Mouse (Mus musculus) heart, adult 2 months (tissue): ENCODE results near the gene Rab5c. TPM values are rescaled to one million over a fixed set of nuclear protein-coding genes. Genes with fewer than 3 reads are reported as not detected.
A peak's percentile ranks its signal among the peaks of the same experiment; 100 is the strongest.

Source experiments
- DNase-seq, 2 experiments: peaks; one replicate each; pipeline ENCODE4 v3.0.0; 2021
- H3K27ac ChIP-seq: fragments of 200-600 bp; 2 replicates; pipeline ENCODE4 v1.8.1; 2022
- H3K27me3 ChIP-seq: fragments of 200-500 bp; 2 replicates; pipeline ENCODE4 v1.6.1; 2012; ENCODE audit warnings: mild to moderate bottlenecking, low read length, inconsistent platforms, mixed read lengths; ENCODE audit not compliant: control insufficient read depth, insufficient read depth
- H3K36me3 ChIP-seq: fragments of 200-500 bp; 2 replicates; pipeline ENCODE4 v1.6.1; 2012; ENCODE audit warnings: low read length, inconsistent platforms; ENCODE audit not compliant: control insufficient read depth, insufficient read depth
- H3K4me1 ChIP-seq: fragments of 200-500 bp; 2 replicates; pipeline ENCODE4 v1.6.1; 2011; ENCODE audit warnings: low read length; ENCODE audit not compliant: control insufficient read depth, insufficient read depth
- H3K4me3 ChIP-seq: fragments of 200-600 bp; 2 replicates; pipeline ENCODE4 v1.8.1; 2022
- H3K79me2 ChIP-seq: fragments of 200-500 bp; replicated peaks from 2 replicates; pipeline ENCODE4 v1.6.1; 2012; ENCODE audit warnings: mild to moderate bottlenecking, inconsistent platforms, low read length, moderate library complexity, mixed read lengths; ENCODE audit not compliant: control insufficient read depth, insufficient read depth
- H3K9ac ChIP-seq: fragments of 200-500 bp; 2 replicates; pipeline ENCODE4 v1.6.1; 2012; ENCODE audit warnings: low read depth, mild to moderate bottlenecking, control low read depth, inconsistent platforms, low read length, mixed read lengths
- CTCF ChIP-seq: fragments of 200-600 bp; IDR thresholded peaks from 2 replicates; pipeline ENCODE4 v1.8.1; 2022; ENCODE audit warnings: antibody characterized with exemption, mild to moderate bottlenecking, moderate library complexity
- EP300 ChIP-seq: fragments of 200-500 bp; IDR thresholded peaks from 2 replicates; pipeline ENCODE4 v1.6.1; 2011; ENCODE audit warnings: low read depth, low read length, control low read depth; ENCODE audit not compliant: insufficient read depth
- POLR2A ChIP-seq: fragments of 200-500 bp; IDR thresholded peaks from 2 replicates; pipeline ENCODE4 v1.6.1; 2011; ENCODE audit warnings: mild to moderate bottlenecking, low read depth, low read length, control low read depth; ENCODE audit not compliant: insufficient read depth
- WGBS: fragments of 180-500 bp; shearing (Covaris S2); methylation state at CpG from one replicate; pipeline ENCODE4 v1.1.7; 2018; 5-methylcytosine and 5-hydroxymethylcytosine counted together
- intact Hi-C: fragments of 180-260 bp; cut with DNase I; formaldehyde crosslinking; loops from one replicate; pipeline ENCODE4 v1.15.1; 2025
- polyA plus RNA-seq: library from polyadenylated mRNA; depleted of rRNA; stranded (reverse); fragments of >200 nt; gene quantifications from 2 replicates; pipeline ENCODE4 v1.2.3, GENCODE M21; 2012
- total RNA-seq, 2 experiments: library from RNA; stranded (reverse); gene quantifications; 2 replicates each; pipeline ENCODE4 v1.2.3; 2021

The Rab5c gene
- total and polyA plus RNA-seq, 3 experiments, result 53.0 to 69.3 (median 56.3) TPM

- no peak for TF ChIP-seq EP300
- no peak for TF ChIP-seq POLR2A
- no peak for TF ChIP-seq CTCF
- H3K27me3 ChIP-seq, result no peaks in the 10 kb centered on the region
- no peak for DNase-seq
- no peak overlapping the region for H3K9ac ChIP-seq
- intact Hi-C loops, result no loop called here
- H3K4me1 ChIP-seq, result peaks cover 13% of the 10 kb centered on the region
- WGBS, result 17% methylated on average over 5 of the region's 5 CpGs
- H3K79me2 ChIP-seq, result peaks cover 3% of the 10 kb centered on the region; the same call in 1 of the 2 replicates
- peak overlapping the region; percentile 44 for H3K4me3 ChIP-seq
- H3K36me3 ChIP-seq, result no peaks in the 10 kb centered on the region
- peak overlapping the region; percentile 87; the same call in 1 of the 2 replicates for H3K27ac ChIP-seq
Measured at GRCm38 (mm10) chr11:100738749-100739148, 734 bp upstream of the Rab5c start.

GRCm38 (mm10) chr11:100737105-100737733, 796 bp downstream of the Rab5c start:
- Histone ChIP-seq H3K4me1 (peaks cover 13% of the 10 kb centered on the region), H3K9ac (peak overlapping the region; percentile 84), H3K79me2 (peaks cover 5% of the 10 kb centered on the region; the same call in 1 of the 2 replicates), H3K4me3 (peak overlapping the region; percentile 95), H3K27ac (peak overlapping the region; percentile 97), H3K36me3 (no peaks in the 10 kb centered on the region; the same call in 1 of the 2 replicates), H3K27me3 (no peaks in the 10 kb centered on the region)
- WGBS, result 3% methylated on average over 13 of the region's 13 CpGs
- TF ChIP-seq CTCF, result no peak
- no peak for TF ChIP-seq POLR2A
- TF ChIP-seq EP300, result no peak
- DNase-seq, result no peak
- intact Hi-C loops, result loop anchor here (1.0 kb wide), 1 partner anchor 21 kb away; no protein-coding TSS in a partner anchor

DNA sequence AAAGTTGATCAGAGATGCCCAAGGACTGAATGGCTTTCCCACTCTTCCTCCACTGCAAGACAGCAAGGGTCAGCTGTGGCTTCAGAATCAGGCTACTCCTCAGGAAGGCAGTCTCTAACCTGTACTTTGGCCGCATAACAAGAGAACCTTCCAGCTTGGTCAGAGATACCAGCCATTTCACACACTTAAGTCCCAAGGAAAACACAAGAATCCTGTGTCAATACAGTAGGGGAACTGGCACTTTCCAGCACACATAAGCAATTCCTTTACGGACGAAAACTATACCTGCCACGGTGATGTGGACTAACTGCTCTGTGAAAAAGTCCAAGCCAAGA, 1.3 kb downstream of the Rab5c start:
- TF ChIP-seq CTCF (no peak), POLR2A (no peak), EP300 (no peak)
- 0 out of 2 replicates have a peak overlapping the region, but pooled peaks have one; percentile 84 for H3K9ac ChIP-seq
- H3K4me3 ChIP-seq, result peak overlapping the region; percentile 95; the same call in 1 of the 2 replicates
- intact Hi-C loops, result loop anchor here (1.0 kb wide), 1 partner anchor 20 kb away; no protein-coding TSS in a partner anchor
- H3K4me1 ChIP-seq, result peaks cover 15% of the 10 kb centered on the region
- H3K36me3 ChIP-seq, result no peaks in the 10 kb centered on the region; the same call in 1 of the 2 replicates
- no peaks in the 10 kb centered on the region for H3K27me3 ChIP-seq
- no peak for DNase-seq
- WGBS, result 53% methylated on average over 4 of the region's 4 CpGs
- H3K27ac ChIP-seq, result no peak overlapping the region; the same call in 1 of the 2 replicates
- H3K79me2 ChIP-seq, result peaks cover 6% of the 10 kb centered on the region; the same call in 1 of the 2 replicates

GRCm38 (mm10) chr11:100735954-100736745, 1.9 kb downstream of the Rab5c start:
- Histone ChIP-seq H3K4me1 (peaks cover 17% of the 10 kb centered on the region), H3K27ac (peak overlapping the region; percentile 24; the same call in 1 of the 2 replicates), H3K36me3 (no peaks in the 10 kb centered on the region; the same call in 1 of the 2 replicates), H3K79me2 (peaks cover 7% of the 10 kb centered on the region), H3K4me3 (peak overlapping the region; percentile 2), H3K27me3 (no peaks in the 10 kb centered on the region), H3K9ac (peak overlapping the region; percentile 35)
- TF ChIP-seq EP300 (no peak), POLR2A (0 out of 2 replicates have a peak, but pooled peaks have one; percentile 36)
- no peak for DNase-seq
- intact Hi-C loops, result no loop called here
- WGBS, result 35% methylated on average over 14 of the region's 14 CpGs

DNA sequence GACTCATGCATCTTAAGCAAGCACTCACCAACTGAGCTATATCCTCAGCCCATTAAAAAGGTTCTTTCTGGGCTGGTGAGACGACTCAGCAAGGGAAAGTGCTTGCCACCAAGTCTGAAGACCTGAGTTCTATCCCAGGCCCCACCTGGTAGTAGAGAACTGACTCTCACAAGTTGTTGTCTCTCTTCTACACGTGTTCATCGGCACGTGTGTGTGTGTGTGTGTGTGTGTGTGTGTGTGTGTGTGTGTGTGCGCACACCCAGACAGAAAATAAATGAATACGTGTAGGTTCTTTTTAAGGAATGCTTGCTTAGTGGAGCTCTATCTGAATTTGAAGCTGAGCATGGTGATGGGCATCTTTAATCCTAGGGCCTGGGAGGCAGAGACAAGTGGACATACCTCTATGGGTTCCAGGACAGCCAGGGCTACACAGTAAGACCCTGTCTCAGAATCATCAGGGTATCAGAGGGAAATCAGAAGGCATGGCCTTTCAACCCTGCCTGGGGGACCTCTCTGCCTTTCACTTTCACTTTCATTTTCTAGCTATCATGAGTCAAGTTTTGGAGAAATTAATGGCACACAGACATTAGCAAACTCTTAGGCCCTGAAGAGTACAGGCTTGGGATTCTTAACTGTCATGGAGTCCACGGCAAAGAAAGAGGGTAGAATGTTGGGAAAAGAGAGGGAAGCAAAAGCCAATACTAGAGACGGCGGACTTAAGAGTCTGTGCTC, 2.7 kb downstream of the Rab5c start:
- H3K36me3 ChIP-seq, result no peaks in the 10 kb centered on the region; the same call in 1 of the 2 replicates
- H3K9ac ChIP-seq, result peak overlapping the region; percentile 35
- no peak for TF ChIP-seq CTCF
- TF ChIP-seq EP300, result 0 out of 2 replicates have a peak, but pooled peaks have one; percentile 12
- TF ChIP-seq POLR2A, result no peak
- WGBS, result 77% methylated on average over 9 of the region's 9 CpGs
- H3K27me3 ChIP-seq, result no peaks in the 10 kb centered on the region
- no peak for DNase-seq
- peak overlapping the region; percentile 24; the same call in 1 of the 2 replicates for H3K27ac ChIP-seq
- H3K79me2 ChIP-seq, result peaks cover 8% of the 10 kb centered on the region
- H3K4me1 ChIP-seq, result peaks cover 22% of the 10 kb centered on the region
- peak overlapping the region; percentile 2 for H3K4me3 ChIP-seq
- intact Hi-C loops, result no loop called here
